Mouse (Mus musculus) CD4-positive, CD25-positive, alpha-beta regulatory T cell (primary cell): ENCODE measurements around the gene Usp7. TPM values are rescaled to one million over a fixed set of nuclear protein-coding genes. Genes with fewer than 3 reads are reported as not detected.

Experiments used
- polyA plus RNA-seq: library from polyadenylated mRNA; unstranded; fragments of 100-300 nt; shearing (Covaris generic); gene quantifications from one replicate; pipeline ENCODE4 v1.2.1, GENCODE M21; 2017

Usp7 gene
- polyA plus RNA-seq, result 119 TPM

DNA sequence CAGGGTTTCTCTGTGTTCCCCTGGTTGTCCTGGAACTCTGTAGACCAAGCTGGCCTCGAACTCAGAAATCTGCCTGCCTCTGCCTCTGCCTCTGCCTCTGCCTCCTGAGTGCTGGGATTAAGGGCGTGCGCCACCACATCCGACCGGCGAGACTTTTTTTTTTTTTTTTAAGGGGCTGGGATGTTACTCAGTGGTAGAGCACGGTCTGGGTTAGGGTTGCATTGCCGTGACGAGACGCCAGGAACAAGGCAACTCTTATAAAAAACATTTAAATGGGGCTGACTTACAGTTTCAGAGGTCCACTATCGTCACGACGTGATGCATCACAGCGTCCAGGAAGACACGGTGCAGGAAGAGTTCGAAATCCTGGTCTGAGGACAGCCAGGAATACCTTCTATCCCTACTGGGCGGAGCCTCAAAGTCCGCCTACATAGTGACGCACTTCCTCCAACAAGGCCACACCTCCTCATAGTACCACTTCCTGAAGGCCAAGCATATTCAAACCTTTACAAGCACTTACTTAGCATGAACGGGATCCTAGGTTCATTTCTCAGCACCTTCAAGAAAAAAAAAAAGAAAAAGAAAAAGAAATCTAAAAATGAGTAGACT is at the start of gene Usp7:
Gene Usp7 (minus strand): TSS at position 360 of the 609 bp plus-strand sequence.

DNA sequence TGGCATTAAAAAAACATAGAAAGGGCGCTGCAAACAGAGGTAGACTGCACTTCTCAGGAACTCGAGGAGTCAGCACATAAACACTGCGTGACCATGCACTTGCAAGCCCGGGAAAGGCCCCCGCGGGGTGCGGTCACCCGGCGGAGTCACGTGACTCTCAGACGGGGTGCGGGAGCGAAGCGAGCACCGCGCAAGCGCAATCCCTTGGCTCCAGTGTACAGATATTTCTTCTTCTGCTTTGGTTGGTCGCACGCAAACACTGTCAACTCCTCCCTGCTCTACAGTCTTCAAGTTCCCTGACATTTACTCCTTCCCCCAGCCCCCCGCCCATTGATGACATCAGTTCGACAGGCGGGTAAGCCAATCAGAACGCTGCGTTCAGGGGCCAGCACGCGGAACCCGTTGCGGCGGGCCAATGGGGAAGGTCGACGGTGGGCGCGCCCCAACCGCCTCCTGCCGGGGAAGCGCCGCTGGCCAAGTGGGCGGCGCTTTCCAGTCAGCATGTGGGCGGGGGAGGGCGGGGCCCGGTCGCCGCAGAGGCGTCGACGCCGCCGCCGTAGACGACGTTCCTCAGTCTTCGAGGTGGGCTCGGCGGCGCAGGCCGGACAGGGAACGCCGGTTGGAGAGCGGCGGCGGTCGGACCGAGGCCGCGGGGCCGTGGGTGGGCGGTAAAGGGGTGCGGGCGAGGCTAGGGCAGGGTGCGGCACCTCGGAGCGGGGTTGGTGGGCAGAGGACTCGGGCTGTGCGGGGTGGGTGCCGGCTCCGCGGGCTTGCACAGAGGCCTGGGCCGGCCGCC is 37.7 kb upstream of the Usp7 start, which contains the start of gene 1810013L24Rik:
Gene 1810013L24Rik (plus strand): TSS at position 537 of the 796 bp plus-strand sequence.

DNA sequence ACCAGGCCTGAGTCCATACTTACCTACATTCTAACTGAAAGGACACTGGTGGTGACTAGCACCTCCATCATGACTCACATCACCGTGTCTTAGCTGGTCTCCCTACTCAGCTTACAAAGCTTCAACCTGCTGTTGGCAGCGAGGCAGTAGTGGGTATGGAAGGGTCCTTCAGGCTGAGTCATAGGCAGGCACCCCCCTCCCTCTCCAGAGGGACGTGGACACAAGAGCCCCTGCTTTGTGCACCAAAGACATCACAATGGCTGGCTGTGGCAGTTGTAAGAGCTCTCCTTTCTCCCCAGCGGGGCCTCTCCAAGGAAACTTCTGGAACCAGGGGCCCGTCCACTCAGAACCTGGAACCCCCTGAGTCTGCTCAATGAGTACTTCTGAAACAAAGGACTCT is 111.6 kb downstream of the Usp7 start, which contains the start of gene Gm5767:
Gene Gm5767 (plus strand): TSS at position 301 of the 400 bp plus-strand sequence.

DNA sequence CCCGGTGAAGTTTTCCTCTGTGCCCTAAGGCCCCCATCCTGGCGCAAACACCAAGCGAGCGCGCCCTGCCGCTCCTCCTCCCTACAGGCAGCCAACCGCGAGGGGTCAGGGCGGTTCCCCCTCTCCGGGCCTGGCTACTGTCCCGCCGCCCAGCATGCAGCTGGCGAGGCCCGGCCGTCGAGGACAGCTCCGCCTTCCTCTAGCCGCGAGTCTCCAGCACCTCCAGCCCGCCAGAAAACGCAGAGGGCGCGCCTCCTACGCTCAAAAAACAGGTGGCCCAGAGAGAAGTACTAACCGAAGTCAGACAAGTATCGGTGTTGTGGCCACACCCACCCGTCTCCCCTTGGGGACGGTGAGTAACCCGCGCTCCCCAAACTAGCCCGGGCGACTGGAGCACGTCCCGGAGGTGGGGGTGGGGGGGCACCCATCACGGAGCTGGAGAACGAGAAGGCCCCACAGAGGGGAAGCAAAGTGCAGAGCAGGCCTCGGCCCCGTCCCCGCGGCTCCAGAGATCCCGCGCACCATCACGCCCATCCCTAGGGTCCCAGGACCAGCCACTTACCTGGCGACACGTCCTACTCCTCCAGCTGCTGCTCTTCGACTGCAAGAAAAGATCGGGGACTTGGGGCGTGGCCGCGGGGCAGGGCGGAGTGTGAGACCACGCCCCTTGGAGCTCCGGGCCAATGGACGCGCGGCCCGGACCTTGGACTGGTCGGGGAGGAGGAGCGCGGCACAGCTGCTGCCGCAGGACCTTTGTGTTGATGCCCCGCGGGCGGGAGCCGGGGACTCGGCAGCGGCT is 120.4 kb downstream of the Usp7 start, which contains the start of gene Carhsp1:
Gene Carhsp1 (minus strand): TSS at position 605 of the 799 bp plus-strand sequence.

Other genes with a start within 250 kb of the Usp7 start
- 95.1 TPM for gene Pmm2, start 154.6 kb downstream of the Usp7 start, polyA plus RNA-seq
- 16.1 TPM for gene Tmem186, start 154.6 kb downstream of the Usp7 start, polyA plus RNA-seq
- gene Carhsp1, start 120.2 kb downstream of the Usp7 start, polyA plus RNA-seq, result 14.0 TPM
- 0.34 TPM for gene Gm5767, start 111.5 kb downstream of the Usp7 start, polyA plus RNA-seq
- gene 1810013L24Rik, start 37.8 kb upstream of the Usp7 start, polyA plus RNA-seq, result 42.6 TPM